Mouse (Mus musculus): ENCODE data around the gene Pex6. TPM values are rescaled to one million over a fixed set of nuclear protein-coding genes. Genes with fewer than 3 reads are reported as not detected.

The Pex6 gene
- total RNA-seq, 2 experiments from 2014 or later = 54.6 to 55.5 TPM

- intact Hi-C loops (cut with DNase I) = loop anchor here (5.0 kb wide), 1 partner anchor 150 kb away; no protein-coding TSS in a partner anchor
- no peak overlapping the region; the same call in 1 of the 2 replicates for H3K4me3 ChIP-seq
- no peak overlapping the region for H3K27ac ChIP-seq
- TF ChIP-seq CTCF (IDR thresholded peaks at IDR 0.05) = no peak
- DNase-seq (ENCODE audit: extremely low spot score in 1 of 2, low spot score in 2 of 2) = no peak
Measured at GRCm38 (mm10) chr17:46702506-46702905, 8.8 kb upstream of the Pex6 start.

DNA sequence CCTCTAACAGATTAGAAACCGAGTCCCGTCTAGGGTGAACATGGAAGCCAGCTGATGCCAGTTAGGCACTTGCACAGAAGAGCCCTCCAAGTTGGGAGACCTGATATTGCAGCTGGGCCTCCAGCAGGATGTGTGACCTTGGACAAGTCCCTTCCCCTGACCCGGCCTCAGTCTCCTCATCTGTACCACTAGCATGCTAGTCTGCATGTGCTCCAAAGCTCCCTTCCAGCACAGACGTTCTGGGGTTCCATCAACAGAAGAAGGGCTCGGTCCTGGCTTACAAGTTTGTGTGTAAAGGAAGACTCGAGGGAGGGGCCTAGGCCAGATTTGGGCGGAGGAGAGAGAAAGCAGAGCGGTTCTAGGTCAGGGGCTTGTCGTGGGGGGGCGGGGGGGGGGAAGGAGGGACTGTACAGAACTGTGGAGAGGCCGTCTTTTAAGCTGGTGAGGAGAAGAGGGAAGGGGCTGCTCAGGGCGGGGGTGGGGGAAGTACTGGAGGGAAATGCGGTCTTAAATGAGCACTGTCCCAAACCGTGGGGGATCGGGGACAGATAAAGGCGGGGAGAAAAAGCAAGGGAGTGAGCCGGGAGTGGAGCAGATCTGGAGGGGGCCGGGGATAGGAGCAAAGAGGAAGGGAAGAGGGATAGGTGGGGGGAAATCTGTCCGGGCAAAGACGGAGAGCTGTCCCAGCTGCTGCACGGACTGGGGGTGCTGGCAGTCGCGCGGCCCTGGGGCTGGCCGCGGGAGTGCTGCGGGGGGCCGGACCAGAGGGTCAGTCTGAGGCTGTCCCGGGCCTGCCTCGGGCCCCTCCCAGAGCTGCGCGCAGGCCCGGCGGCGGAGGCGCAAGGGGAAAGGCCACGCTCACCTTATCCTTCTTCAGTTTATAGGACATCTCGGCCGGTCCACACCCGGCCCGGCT is 7.0 kb upstream of the Pex6 start:
- no peak for DNase-seq (ENCODE audit: extremely low spot score in 1 of 2, low spot score in 2 of 2)
- Histone ChIP-seq H3K27ac (peak overlapping the region; percentile 87), H3K4me3 (peak overlapping the region; percentile 88)
- TF ChIP-seq CTCF (IDR thresholded peaks at IDR 0.05) = no peak
- intact Hi-C loops (cut with DNase I) = loop anchor here (2.0 to 5.0 kb wide), 2 partner anchors 23 to 152 kb away; partner anchors contain the start of gene Klhdc3

DNA sequence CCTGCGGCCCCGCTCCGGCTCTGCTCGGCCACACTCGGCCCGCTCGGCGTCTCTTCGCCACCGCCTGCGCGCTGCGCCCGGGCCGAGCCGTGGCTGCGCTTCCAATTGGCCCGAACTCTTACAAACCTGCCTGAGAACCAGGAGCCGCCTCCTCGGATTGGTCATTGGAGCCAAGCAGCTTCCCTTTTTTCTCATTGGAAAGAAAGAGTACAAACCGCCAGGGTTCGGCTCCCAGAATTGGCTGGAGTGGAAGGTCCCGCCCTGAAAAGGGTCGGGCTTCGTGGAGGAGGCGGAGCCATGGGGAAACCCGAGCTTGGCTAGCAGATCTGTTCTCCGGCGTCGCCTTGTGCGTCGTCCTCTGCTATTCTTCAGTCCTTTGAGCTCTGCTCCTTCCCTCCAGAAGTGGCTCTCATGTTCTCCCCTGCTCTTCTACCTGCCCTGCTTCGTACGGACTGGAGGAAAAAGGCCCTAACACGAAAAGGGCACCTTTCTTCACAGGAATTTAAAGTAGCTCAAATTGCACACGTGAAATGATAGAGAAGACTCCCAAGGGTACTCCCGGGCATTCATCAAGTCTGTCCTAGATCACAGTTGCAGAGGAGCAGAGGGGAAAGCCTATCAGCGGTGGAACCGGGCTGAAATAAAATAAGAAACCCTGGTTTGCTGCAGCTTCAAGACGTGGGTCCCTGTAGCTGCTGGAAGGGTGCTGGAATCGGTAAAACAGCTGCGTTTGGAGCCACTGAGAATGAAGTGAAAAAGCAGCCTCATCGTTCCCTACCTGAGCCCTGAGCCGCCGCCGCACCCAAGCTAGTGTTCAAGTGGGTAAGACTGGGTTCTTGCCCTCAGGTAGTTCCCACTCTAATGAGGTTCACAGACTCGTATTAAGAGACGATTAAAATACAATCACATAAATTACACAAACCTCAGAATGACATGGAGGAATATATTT is 6.1 kb upstream of the Pex6 start, which contains the start of gene Ppp2r5d:
Gene Ppp2r5d, minus strand, starts transcription at position 225 of the 949 bp plus-strand sequence.
- no peak; the same call in 1 of the 2 replicates for TF ChIP-seq CTCF (IDR thresholded peaks at IDR 0.05)
- peak; percentile 93 to 96 for DNase-seq (ENCODE audit: extremely low spot score in 1 of 2, low spot score in 2 of 2)
- Histone ChIP-seq H3K27ac (peak within 1 kb of the TSS; percentile 87), H3K4me3 (peak within 1 kb of the TSS; percentile 88)
- intact Hi-C loops (cut with DNase I) = loop anchor here (2.0 to 5.0 kb wide), 2 partner anchors 24 to 153 kb away; partner anchors contain the start of gene Klhdc3

GRCm38 (mm10) chr17:46706375-46707089 is 4.7 kb upstream of the Pex6 start:
- intact Hi-C loops (cut with DNase I) = no loop called here
- DNase-seq (ENCODE audit: extremely low spot score in 1 of 2, low spot score in 2 of 2) = no peak
- no peak overlapping the region for H3K27ac ChIP-seq
- no peak for TF ChIP-seq CTCF (IDR thresholded peaks at IDR 0.05)
- H3K4me3 ChIP-seq = no peak overlapping the region

- Histone ChIP-seq H3K27ac (peak overlapping the region; percentile 86), H3K4me3 (peak overlapping the region; percentile 85)
- DNase-seq (ENCODE audit: extremely low spot score in 1 of 2, low spot score in 2 of 2) = no peak
- intact Hi-C loops (cut with DNase I) = loop anchor here (1.0 to 2.0 kb wide), 2 partner anchors 31 to 67 kb away; partner anchors contain the start of gene Klhdc3
- TF ChIP-seq CTCF (IDR thresholded peaks at IDR 0.05) = no peak
Measured at GRCm38 (mm10) chr17:46711612-46712271, 479 bp downstream of the Pex6 start.

DNA sequence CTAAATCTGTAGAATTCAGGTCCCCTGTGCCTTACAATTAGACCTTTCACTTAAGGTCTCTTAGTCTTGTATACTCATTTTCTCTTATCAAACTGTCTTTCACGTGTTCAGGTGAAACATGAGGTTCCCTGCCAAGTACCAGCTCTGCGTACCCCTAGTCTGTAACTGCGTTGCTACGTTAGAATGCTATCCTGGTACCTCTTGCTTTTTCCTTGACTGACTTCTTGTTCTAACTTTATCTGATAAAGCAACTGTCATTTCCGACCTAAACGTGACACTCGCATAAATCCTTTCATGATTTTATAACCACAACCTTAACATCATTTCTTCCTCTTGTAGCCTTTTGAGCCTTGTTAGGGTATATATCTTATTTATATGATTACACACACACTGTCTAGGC is 1.2 kb downstream of the Pex6 start:
- peak overlapping the region; percentile 85 for H3K4me3 ChIP-seq
- H3K27ac ChIP-seq = no peak overlapping the region
- no peak for TF ChIP-seq CTCF (IDR thresholded peaks at IDR 0.05)
- intact Hi-C loops (cut with DNase I) = loop anchor here (2.0 kb wide), 1 partner anchor 68 kb away; no protein-coding TSS in a partner anchor
- no peak for DNase-seq (ENCODE audit: extremely low spot score in 1 of 2, low spot score in 2 of 2)

DNA sequence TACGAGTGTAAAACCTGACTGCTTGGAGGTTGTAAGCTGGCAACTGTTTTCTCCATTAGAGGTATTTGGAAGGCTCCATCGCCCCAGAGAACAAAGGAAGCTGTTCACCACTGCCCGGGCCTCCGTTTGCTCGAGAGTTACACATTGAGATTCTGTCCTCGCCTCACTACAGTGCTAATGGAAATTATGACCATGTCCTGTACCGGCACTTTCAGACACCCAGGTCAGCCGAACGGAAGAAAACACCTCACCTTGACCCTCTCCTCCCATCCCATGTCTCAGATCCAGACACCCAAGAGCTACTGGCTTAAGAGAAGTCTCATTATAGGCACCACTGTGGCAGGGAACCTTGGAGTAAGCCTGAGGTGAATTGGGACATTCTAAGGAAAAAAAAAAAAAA is 2.6 kb downstream of the Pex6 start:
- H3K27ac ChIP-seq = no peak overlapping the region
- H3K4me3 ChIP-seq = no peak overlapping the region
- TF ChIP-seq CTCF (IDR thresholded peaks at IDR 0.05) = no peak
- DNase-seq (ENCODE audit: extremely low spot score in 1 of 2, low spot score in 2 of 2) = no peak
- intact Hi-C loops (cut with DNase I) = loop anchor here (2.0 kb wide), 1 partner anchor 69 kb away; no protein-coding TSS in a partner anchor

GRCm38 (mm10) chr17:46714756-46715481 is 3.7 kb downstream of the Pex6 start:
- Histone ChIP-seq H3K27ac (no peak overlapping the region), H3K4me3 (no peak overlapping the region)
- TF ChIP-seq CTCF (IDR thresholded peaks at IDR 0.05) = peak; percentile 51
- no peak for DNase-seq (ENCODE audit: extremely low spot score in 1 of 2, low spot score in 2 of 2)
- intact Hi-C loops (cut with DNase I) = no loop called here

- intact Hi-C loops (cut with DNase I) = no loop called here
- DNase-seq (ENCODE audit: extremely low spot score in 1 of 2, low spot score in 2 of 2) = no peak
- no peak for TF ChIP-seq CTCF (IDR thresholded peaks at IDR 0.05)
Measured at GRCm38 (mm10) chr17:46721077-46721476, 9.8 kb downstream of the Pex6 start.

More at GRCm38 (mm10) chr17:46721077-46721476, 9.8 kb downstream of the Pex6 start:
- Histone ChIP-seq H3K4me3 (no peak overlapping the region), H3K27ac (no peak overlapping the region)
